Mouse (Mus musculus) gastrocnemius, postnatal 25 days (tissue): Measurements from ENCODE around the gene Gm4788. TPM values are rescaled to one million over a fixed set of nuclear protein-coding genes. Genes with fewer than 3 reads are reported as not detected.
"Not testable (repeated sequence)": the region's sequence is repeated elsewhere in the genome, so short reads cannot be mapped to it uniquely, and the experiment has no call there.

Source experiments
- DNase-seq: peaks from one replicate; pipeline ENCODE4 v3.0.0; 2022
- long read RNA-seq, 2 experiments: library from polyadenylated mRNA; stranded (forward); transcript quantifications; one replicate each; pipeline ENCODE4 v2.0.0; 2021
- total RNA-seq, 2 experiments: library from RNA; stranded (reverse); gene quantifications; 1 replicate in 1 of 2; 2 replicates in 1 of 2; pipeline ENCODE4 v1.2.3; 2021

The Gm4788 gene
- total RNA-seq, result not detected
- long read RNA-seq, experiment 1, result 0 reads
- long read RNA-seq, experiment 2, result 0 reads

DNA sequence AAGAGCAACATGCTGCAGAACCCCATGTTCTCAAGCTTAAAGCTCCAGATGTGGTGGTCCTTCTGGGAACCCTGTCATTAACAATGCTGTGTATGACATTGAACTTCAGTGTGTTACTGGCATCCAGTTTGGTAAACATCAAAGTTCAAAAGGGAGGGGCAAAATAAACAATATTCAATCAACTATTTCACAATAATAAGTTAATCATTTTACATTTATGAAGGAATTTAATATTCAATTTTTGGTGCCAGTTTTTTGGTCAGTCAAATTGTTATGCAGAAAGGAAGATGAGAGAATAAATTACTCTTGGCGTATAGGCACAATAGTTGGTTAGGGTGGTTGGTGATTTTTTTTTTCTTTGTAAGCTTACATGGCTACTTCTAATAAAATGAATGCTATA lies at the start of gene Gm4788:
Gene Gm4788, minus strand, starts transcription at position 101 of the 400 bp plus-strand sequence.
- DNase-seq, result no peak

DNA sequence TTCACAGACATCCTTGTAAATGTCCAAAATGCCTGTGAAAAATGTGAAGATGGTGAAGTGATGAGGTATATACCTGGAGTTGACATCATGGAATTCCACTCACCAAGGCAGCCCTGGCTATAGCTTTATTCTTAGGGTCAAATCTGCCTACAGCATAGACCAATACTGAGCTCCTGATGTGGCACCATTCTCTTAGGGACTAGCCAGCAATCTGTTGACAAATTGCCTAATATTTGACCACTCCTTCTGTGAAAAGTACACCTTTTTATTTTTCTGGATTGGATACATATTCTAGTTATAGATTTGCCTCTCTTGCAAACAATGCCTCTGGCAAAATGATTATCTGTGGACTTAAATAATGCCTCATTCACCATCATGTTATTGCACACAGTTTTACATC lies 27.6 kb upstream of the Gm4788 start:
- DNase-seq, result no peak

DNA sequence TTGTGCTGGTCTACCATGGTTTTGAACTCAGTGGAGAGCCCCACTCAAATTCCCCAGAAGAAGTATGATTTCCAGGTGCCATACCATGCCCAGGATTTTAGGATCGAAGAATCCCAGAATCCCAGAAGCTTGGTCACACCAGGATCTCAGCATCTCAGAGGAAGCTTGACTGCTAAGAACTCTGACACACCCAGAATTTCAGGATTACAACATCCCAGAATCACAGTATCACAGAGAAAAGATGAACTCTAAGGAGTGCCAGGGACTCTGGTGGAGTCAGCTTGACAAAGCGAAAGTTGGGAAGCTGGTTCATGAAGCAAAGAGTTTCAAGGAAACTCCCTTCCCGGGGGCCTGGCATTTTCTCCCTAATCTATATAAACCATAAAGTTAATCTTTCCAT lies 11.1 kb downstream of the Gm4788 start:
- DNase-seq, result not testable (repeated sequence)

DNA sequence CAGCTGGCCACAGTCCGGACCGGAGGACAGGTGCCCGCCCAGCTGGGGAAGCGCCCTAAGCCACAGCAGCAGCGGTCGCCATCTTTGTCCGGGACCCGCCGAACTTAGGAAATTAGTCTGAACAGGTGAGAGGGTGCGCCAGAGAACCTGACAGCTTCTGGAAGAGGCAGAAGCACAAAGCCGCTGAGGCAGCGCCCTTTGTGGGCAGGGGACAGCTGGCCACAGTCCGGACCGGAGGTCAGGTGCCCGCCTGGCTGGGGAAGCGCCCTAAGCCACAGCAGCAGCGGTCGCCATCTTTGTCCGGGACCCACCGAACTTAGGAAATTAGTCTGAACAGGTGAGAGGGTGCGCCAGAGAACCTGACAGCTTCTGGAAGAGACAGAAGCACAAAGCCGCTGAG lies 64.4 kb downstream of the Gm4788 start:
- DNase-seq, result not testable (repeated sequence)

DNA sequence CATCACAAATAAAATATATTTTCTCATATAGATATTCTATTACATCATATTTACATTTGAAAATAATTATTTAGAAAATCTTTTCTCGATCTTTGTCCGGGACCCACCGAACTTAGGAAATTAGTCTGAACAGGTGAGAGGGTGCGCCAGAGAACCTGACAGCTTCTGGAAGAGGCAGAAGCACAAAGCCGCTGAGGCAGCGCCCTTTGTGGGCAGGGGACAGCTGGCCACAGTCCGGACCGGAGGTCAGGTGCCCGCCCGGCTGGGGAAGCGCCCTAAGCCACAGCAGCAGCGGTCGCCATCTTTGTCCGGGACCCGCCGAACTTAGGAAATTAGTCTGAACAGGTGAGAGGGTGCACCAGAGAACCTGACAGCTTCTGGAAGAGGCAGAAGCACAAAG lies 64.8 kb downstream of the Gm4788 start:
- not testable (repeated sequence) for DNase-seq

DNA sequence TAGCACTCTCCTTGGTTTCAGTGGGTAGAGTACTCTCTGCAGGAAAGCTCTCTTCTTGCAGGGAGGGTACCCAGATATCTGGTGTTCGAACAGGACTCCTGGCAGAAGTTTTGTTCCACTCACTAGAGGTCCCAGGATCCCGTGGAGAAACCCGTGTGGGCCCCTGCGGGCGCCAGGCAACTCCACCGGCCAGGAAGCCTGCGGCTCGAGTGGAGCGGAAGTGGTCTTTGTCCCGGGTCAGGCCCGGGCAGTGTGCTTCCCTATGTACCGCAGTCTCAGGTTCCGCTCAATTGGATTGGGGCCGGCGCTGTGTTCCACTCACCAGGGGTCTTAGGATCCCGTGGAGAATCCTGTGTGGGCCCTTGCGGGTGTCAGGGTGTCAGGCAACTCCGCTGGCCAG lies 131.1 kb downstream of the Gm4788 start:
- not testable (repeated sequence) for DNase-seq

Other genes starting within 250 kb of the Gm4788 start
- gene Cfhr1, start 221.0 kb downstream of the Gm4788 start, total RNA-seq, result not detected
- under 1 TPM in 1 of 2 experiments, not detected in 1; 0.19 TPM for gene Cfhr2, start 77.5 kb upstream of the Gm4788 start, total RNA-seq